Mouse (Mus musculus): ENCODE results near the gene Ap3s2.
A peak's percentile ranks its signal among the peaks of the same experiment; 100 is the strongest.

The Ap3s2 gene

DNA sequence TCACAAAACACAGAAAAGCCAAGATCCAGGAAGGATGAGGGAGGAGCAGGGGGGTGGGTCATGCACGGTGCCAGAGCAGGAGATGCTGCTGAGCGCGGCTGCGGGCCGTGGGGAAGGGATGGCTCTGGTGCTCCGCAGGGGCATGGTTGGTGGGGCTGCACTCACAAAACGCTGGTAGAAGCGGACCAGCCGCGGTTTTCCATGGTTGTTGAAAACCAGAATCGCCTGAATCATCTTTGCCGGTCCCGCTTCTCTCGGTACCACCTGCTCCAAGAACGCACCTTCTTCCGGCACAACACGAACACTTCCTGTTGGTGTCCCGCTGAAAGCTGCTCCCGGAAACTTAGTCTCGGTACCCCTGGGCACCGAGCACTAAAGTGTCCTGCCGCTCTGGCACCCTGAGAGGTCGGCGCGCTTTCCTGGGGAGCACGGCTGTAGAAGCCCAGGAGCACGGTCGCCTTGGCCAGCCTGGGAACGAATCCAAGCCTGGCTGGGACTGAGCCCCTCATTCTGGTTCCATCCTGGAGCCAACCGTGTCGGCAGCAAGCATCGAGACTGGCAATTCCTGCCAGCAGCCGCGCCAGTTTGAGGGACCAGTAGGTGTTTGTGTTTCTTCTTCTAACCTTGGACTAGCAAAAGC lies at the start of gene Ap3s2:
Ap3s2 (minus strand) TSS at position 306 of the 640 bp plus-strand sequence.
- DNase-seq = peak; percentile 91

DNA sequence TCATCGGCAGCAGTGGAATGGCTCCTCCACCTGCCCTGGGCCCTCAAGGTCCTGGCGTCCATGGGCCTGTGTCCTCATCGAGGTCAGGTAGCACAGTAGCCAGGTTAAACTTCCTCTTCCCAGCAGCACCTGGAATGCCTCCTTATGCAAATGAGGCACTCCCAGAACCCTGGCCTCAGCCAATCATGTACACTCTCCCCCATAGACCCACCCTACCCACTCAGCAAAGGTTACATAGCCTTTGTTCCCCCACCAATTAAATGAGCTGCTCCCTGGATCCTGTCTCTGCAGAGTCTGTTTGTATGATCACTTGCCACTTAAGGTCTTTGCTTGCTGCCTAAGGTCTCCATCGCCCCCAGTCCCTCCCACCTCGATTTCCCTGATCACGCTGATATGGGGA lies 47.9 kb upstream of the Ap3s2 start:
- no peak for DNase-seq

DNA sequence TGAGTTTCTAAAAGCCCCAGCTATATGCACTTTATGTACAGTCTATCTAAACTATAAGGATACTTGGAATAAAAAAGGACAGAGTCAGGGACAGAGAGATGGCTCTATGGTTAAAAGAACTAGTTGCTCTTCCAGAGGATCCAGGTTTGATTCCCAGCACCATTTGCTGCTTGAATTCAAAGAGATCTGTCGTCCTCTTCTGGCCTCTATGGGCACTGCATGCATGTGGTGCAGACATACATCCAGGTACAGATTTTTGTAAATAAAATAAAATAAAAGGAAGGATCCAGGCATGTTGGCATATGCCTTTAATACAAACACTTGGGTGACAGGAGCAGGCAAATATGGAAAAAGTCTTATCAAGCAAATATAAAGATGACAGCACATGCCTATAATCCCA lies 41.2 kb upstream of the Ap3s2 start:
- no peak for DNase-seq

DNA sequence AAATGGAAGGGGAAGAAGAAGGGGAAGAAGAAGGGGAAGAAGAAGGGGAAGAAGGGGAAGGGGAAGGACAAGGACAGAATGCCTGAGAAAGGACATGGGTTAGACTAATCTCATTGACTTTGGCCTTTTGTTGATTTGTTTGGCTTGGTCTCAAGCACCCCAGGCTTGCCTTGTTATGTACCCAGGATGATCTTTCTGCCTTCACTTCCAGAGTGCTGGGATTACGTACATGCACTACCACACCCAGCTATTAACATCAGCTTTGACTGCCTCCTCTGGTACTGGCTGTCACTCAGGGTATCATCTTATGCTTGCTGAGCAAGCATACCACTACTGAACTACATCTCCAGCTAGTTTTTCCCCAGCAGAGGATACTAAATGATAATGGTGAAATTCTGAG lies 35.7 kb upstream of the Ap3s2 start:
- DNase-seq = no peak

DNA sequence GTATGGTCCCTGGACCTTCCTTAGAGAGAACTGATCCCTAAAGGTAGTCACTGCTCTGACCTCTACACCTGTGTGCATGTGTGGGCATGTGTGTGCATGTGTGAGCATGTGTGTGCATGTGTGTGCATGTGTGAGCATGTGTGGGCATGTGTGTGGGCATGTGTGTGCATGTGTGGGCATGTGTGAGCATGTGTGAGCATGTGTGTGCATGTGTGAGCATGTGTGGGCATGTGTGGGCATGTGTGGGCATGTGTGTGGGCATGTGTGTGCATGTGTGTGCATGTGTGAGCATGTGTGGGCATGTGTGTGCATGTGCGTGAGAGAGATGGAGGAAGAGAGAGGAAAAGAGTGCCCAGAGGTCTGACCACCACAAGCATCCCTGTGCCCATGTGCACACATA lies 34.4 kb upstream of the Ap3s2 start:
- DNase-seq = no peak

DNA sequence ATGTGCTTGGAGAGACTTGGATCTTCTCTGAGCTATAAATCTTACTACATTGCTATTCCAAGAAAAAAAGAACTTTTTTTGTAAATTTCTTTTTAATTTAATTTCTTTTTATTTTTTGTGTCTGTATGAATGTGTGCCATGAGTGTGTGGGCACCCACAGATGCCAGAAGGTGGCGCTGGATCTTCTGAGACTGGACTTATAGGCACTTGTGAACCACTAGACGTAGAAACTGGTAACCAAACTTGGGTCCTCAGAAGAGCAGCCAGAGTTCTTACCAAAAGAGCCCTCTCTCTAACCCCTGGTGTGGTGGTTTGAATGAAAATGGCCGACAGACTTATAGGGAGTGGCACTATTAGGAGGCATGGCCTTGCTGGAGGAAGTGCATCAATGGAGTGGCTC lies 30.6 kb upstream of the Ap3s2 start:
- DNase-seq = no peak

DNA sequence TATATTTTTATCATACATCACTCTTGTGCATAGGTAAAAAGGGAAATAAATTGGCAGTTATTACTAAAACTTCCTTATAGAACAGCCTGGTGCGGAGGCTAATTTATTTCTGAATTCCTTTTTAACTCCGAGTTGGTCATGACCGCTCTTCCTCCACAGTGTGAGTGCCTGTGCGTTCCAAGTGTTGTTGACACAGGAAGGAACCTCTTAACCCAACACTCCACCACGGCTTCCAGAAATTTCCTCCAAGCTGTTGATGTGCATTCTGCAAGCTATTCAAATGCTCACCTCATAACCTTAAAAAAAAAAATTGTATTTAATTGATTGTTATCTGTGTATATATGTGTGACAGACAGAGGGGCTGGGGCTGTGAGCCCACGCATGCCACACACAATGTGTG lies 29.8 kb upstream of the Ap3s2 start:
- peak; percentile 19 for DNase-seq

DNA sequence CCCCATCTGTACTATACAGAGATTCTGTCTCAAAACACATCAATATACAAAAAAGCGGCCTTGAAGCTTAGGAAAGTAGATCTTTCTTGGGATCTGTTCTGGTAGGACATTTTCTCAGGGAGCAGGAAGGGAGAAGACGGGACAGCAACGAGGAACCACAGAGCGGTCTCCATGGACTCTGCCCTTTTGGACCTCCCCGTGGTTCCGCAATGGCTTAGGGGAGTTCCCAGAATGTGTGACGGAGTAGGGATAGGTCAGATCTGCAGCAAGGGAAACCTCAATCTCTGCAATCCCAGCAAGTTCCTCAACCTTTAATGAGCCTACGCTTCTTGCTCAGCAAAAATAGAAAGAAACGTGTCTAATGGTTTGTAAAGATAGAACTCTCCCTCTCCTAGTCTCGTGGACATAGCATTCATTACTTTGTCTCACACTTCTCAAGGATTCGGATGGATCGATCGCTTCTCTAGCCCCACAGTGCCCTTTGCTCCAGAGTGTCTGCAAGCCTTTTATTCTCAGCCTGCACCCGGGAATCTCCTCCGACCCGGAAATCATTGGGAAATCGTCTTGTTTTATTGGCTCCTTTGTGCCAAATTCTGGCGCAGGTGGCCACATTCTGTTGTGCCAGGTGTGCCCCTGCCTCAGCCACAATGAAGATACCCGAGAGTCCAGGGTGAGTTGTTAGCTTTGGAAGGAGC lies 15.2 kb upstream of the Ap3s2 start:
- peak; percentile 78 for DNase-seq

DNA sequence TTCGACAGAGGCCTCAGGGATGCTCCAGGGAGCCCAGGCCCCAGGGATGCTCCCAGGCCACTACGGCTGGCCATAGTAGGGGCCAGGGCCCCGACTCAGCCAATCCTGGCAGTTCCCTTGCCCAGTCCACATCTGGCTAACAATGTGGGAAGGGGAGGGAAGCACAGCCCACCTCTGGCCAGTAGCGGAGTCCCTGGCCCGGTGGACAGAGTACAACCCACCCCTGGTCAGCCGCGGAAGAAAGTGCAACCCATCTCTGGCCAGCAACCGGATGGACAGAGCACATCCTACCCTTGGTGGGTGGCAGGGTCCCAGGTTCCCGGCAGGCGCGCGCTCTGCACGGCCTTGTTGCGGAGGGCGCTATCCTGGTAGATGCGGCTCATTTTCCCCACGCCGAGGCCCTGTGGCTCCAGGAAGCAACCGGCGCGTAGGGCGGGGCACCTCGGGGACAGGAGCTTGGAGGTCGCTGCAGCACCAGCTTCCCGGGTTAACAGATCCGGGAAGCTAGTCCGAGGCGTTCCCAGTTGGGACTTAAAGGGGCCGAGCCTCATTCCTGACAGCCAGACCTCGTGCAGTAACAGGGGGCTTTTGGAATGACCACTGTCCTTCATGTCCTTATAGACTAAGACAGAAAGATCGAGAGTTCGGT lies 14.5 kb upstream of the Ap3s2 start, which contains the start of gene Arpin:
Arpin (minus strand) TSS at position 498 of the 649 bp plus-strand sequence.
- peak; percentile 86 for DNase-seq

DNA sequence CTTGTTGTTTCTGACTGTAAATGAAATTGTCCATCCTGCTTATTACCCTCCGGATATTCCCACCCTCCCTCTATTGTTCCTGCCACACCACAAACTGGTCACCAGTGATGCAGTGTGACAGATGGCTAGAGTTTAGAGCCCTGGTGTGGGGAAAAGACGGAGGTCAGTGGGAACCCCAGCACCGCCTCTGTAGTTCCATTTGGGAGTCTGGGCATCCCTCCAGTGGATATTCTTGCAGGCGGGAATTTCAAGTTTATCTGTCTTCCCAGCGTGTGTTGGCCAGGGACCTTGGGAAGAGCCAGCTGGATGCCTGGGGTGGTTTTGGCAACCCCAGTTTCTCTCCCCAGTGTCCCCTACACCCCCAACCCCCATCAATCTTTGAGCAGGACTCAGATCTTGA lies 14.0 kb upstream of the Ap3s2 start:
- DNase-seq = peak; percentile 36

DNA sequence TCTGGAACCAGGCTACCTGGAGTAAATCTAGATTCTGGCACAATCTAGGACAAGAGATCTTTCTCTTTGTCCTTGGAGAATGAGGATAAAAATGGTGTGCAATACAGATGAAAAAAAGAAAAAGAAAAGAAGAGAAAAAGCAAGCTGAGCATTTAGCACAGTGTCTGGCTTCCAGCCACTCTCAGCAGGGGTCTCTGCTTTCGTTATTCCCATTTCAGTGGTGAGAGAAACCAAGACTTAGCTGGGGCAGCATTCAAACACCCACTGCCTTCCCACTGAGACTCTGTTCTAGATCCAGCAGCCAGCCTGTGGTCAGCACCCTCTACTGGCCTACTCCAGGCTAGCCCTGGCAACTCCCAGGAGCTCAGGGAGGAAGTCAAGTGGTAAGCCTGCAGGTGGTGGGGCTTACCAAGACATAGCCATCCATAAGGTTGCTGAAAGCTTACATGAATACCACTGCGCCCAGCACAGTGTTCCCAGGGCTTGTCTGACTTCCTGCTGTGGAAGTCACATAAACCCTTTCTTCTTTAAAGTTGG lies 8.1 kb upstream of the Ap3s2 start:
- no peak for DNase-seq

DNA sequence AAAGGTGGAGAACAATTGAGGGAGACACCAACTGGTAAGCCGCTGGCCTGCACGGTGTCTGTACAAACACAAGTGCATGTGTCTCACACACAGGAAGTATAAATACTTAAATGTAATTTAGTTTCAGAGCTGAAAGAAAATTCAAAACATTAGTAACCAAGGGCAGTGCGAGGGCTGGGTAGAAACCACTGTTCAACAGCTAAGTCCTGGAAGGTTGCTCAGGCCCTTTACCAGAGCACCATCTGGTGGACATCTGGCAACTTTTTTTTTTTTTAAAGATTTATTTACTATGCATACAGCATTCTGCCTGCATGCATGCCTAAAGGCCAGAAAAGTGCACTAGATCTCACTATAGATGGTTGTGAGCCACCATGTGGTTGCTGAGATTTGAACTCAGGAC lies 5.9 kb downstream of the Ap3s2 start:
- peak; percentile 55 for DNase-seq

DNA sequence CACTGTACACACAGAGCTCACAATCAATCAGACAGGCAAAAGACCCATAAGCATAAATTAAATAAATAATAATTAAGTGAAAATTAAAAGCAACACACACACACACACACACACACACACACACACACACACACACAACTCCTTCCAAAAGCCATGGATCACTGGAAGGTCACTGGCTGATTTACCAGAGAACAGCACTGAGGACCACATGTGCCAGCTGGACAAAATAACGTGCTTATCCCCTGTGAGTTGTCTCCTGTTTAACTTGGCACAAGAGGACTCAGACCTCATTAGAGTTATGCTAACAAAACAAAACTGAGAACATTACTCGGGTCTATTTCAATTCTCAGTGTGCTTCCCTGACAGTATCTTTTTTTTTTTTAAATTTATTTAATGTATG lies 13.1 kb downstream of the Ap3s2 start:
- DNase-seq = peak; percentile 27

DNA sequence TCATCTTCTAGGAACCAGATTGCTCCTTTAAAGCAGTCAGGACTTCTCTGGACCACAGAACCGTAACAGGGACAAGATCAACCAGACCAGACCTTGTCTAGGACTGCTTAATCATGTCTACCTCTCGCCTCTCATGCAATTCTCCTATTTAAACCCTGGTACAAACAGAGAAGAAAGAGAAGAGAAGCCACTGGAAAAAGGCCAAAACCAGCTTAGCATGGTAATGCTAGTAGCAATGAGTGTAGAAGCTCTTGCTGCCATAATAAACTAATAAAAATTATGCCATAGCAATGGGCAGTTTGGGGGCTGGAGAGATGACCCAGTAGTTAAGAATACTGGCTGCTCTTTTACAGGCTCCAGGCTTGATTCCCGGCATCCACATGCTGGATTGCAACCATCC lies 13.5 kb downstream of the Ap3s2 start:
- DNase-seq = no peak

DNA sequence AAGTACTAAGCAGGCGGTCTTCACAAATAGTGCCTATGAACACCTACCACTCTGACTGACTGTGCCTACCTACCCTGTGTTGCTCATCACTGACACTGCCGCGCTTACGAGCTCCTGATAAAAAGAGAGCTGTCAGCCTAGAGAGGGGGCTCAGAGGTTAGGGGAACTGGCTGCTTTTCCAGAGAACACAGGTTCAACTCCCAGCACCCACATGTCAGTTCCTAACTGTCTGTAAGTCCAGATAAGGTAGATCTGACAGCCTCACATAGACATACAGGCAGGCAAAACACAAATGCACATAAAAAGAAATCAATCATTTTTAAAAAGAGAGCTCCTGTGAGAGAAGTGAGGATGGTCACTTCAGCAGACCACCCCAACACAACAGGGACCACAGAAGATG lies 15.3 kb downstream of the Ap3s2 start:
- DNase-seq = no peak

DNA sequence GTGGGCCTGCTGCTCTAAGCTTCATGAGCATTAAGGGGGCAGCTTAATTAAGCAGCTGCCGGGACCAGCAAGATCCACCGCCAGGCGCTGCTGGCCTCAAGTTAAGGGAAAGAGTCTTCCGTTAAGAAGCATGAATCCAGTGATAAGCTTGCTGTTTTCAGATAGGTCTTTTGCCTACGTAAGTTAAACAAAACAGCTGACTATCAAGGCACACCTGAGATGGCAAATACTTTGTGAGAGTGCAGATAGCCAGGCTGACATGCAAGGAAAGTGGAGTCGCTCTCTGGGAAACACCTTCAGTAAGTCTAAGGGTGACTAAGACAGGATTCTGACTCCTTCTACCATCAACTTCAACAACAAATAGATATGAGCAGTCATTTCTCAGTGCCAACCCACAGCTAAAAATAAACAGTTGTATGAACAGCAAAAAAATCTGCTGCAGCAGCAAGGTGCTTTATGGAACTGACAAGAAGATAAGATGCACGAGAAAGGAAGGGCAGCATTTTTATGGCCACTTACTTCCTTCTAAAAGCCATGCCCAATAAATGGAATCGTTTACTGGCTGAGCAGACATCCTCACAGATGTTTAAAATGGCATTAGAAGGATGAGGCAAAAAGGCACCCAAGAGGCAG lies 17.2 kb downstream of the Ap3s2 start:
- DNase-seq = no peak

DNA sequence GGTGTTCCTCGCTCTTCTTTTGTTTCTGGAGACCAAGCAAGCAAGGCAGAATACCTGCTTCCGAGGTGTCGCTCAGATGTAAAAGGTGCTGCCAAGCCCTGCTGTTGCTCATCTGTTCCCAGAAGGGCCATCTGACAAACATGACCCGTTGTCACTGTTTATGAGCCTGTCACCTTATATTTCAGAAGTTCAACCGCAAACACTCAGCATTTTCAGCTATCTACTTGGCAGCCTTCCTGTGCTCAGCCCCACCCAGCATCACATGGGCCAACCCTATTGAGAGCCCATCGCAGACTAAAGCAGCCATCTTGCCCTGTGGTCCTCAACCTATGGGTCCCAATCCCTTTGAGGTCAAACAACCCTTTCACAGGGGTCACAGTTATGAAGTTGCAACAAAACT lies 19.7 kb downstream of the Ap3s2 start:
- DNase-seq = no peak

DNA sequence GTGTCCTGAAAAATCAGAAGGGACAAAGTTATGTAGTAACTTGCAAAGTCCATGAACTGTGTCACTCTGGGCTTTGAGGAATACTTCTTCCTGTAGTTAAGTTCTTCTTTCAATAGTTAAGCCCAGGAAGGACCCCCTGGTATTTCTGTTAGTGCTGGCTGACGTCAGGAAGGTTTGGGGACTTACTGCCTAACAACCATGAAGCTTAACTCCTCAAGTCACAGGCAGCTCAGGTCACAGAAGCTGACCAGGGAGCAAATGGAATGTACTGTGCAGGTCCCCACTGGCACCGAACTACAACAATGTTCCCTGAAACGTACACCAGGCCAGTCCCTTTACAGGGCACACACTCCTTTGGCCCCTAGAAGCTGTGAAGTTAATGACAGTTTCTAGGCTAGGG lies 25.2 kb downstream of the Ap3s2 start:
- DNase-seq = peak; percentile 31

DNA sequence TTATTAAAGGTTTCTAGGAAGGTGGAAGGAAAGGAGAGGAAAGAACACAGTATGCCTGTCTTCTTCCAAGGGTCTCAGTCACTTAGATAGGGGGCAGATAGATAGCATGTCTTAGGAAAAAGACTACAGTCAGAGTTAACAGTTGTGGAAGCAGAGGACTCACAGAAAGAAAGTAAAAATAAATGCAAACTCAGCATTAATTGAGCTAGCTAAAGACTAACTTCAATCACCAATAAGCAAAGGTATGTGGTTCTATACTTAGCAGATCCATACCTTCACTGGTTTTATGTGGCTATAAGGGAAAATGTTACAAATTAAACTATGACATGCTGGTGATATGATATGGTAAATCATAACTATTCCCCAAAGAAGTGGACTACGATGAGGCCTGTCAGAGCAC lies 25.7 kb downstream of the Ap3s2 start:
- DNase-seq = no peak

DNA sequence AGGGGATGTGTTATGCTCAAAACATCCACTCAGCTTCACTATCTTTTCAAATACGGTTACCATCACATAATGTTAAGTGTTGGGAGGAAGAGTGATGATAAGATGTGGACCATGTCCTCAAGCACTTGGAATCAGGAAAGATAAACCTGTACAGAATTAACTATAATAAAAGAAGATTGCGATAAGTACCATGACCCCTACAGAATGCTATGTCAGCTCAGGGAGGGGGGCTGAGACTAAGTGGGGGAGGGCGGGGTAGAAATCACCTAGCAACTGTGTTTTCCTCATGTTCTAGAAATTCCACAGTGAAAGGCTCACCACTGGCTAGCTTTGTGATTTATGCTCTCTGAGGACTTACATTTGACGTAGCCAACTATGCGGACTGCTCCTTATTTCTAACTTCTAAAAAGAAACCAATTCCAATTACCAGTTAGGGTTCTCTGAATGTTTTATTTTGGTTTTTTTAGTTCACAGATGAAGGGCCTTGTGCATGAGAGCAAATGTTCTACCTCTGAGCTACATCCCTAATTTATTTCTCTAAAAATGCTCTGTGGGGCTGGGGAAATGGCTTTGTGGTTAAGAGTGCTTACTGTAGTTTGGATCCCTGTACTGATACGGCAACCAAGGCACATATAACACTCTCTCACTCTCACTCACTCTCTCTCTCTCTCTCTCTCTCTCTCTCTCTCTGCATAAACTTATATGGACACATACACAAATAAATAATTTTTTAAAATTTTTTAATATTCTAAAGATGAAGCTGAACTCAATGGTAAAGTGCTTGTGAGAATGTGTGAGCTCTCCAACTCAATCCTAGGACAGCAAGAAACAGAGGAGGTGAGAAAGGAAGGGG lies 27.6 kb downstream of the Ap3s2 start:
- no peak for DNase-seq

DNA sequence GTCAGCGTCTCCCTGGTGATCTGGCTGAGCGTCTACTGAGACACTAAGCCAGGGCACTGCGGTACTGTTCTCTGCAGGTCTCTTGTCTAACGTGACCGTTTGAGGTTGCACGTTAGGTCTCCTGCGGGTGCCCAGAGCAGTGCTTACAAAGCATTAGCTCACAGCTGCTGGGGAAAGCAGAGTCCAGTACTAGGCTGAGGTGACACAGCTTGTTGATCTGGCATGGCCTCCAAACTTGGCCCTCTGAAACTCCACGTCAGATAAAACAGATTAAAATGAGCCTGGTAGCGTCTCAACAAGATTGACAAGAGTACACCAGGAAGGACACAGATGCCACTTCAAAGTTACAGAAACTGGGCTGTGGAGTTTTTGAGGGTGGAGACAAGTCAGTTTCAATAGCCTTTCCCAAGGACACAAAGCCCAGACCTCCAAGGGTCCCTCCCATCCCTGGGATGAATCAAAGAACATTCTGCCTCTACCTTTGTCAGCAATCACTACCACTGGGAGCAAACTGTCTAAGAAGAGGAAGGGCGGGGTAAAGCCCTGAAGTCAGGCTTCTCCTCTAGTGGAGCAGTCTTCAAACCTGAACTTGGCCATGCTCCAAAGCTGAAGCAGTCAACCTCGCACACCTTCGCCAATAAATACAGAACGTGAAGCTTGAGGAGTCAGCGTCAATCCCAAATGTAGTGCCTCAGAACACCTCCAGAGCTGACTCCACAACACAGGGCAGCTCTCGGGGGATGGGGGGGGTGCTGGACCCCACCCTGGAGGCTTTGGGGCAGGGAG lies 29.8 kb downstream of the Ap3s2 start:
- DNase-seq = peak; percentile 68

DNA sequence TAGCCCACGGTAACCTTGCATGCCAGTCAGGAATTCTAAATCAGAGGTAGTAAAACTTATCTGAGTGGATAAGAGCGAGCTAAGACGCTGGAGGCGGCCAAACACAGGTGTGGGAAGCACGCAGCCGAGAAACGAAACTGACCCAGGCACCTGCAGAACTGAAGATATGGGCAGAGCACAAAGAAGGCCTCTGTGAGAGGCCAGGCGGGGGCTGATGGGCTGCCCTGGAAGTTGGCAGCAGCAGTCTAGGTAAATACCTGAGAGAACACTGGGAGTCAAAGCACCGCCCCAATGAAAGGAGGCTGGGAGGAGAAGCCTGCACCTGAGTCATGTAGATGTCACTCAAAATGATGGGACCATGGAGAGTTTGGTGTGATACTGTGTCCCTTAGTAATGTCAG lies 31.8 kb downstream of the Ap3s2 start:
- DNase-seq = no peak
